Mouse (Mus musculus): Measurements from ENCODE around the gene Ywhah. TPM values are rescaled to one million over a fixed set of nuclear protein-coding genes. Genes with fewer than 3 reads are reported as not detected.

Ywhah gene
- polyA plus RNA-seq, 1 experiment: 484 TPM

DNA sequence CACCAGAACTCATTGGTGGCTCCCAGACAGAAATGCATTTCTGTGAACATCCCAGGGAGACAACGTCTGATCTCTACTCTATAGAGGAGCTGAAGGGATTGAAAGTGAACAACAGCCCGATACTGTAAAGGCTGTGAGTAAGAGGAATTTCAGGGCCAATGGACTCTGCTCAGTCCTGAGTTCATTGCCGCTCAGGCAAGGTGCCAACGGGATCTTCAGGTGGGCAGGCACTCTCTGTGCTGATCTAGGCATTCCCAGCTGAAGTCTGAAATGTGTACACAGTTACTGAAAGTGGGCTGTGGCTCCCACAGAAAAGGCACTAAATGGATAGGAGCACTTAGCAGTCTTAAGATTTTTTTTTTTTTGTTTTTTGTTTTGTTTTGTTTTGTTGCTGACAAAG is 19.8 kb upstream of the Ywhah start:
- TF ChIP-seq CTCF (IDR thresholded peaks at IDR 0.05; ENCODE audit: borderline replicate concordance, extremely low read depth, insufficient read depth, insufficient read length): no peak
- no peak for TF ChIP-seq POLR2A (IDR thresholded peaks at IDR 0.05; ENCODE audit: borderline replicate concordance, extremely low read depth, insufficient read depth, insufficient read length, poor library complexity, severe bottlenecking)

DNA sequence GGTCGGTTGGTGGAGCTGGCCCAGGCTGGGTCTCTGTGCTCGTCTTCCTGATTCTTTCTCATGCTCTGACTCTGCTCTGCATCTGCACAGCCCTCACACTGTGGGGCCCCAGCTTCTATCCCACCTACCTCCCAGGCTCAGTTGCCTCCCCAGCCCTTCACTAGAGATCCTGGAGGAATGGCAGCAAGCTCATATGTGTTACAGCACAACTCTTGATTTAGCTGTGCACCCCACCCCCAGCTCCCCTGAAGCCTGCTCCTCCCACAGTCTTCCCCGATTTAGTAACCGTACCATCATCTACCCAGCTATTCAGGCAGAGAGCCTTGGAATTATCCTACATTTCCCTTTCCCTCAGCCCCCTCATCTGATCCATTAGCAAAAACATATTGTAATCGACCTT is 17.5 kb upstream of the Ywhah start:
- no peak for DNase-seq (ENCODE audit: low read depth)
- TF ChIP-seq CTCF (IDR thresholded peaks at IDR 0.05; ENCODE audit: borderline replicate concordance, extremely low read depth, insufficient read depth, insufficient read length) (no peak), POLR2A (IDR thresholded peaks at IDR 0.05; ENCODE audit: borderline replicate concordance, extremely low read depth, insufficient read depth, insufficient read length, poor library complexity, severe bottlenecking) (no peak)

More for the DNA sequence above, 19.8 kb upstream of the Ywhah start:
- no peak for DNase-seq (ENCODE audit: low read depth)

DNA sequence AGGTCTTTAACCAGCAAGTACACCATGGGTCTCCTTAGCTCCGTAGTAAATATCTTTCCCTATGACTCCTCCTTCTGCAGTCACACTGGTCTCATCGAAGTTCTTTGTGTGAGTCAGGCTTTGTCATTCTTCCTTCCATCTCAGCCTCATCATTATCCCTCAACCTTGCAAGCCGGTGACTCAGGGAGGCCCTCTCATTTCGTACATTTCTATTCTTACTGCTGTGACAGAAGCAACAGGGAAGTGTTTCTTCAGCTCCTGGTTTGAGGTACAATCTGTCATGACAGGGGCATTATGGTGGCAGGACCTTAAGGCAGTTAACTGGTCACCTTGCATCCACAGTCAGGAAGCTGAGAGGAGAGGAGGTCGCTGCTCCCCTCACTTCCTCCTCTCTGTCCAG is 15.8 kb upstream of the Ywhah start:
- TF ChIP-seq CTCF (IDR thresholded peaks at IDR 0.05; ENCODE audit: borderline replicate concordance, extremely low read depth, insufficient read depth, insufficient read length): no peak
- no peak for TF ChIP-seq POLR2A (IDR thresholded peaks at IDR 0.05; ENCODE audit: borderline replicate concordance, extremely low read depth, insufficient read depth, insufficient read length, poor library complexity, severe bottlenecking)

DNA sequence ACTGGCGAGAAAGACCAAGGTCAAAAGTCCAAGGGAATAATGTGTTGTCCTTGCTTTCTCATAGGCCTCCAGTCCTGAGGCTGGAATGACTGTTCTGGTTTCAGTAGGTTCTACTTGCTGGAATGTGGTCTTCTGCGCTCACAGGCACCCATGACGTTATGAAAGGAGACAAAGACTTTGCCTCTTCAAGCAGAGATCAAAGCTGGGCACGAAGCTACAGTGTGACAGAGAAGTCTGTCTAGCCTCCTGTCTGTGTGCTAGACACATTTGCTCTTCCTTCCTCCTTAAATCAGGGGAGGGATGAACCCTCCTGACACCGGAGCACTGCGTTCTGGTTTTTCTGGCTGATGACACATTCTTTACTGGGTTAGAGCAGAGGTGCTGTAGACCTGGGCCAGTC is 15.1 kb upstream of the Ywhah start:
- TF ChIP-seq POLR2A (IDR thresholded peaks at IDR 0.05; ENCODE audit: borderline replicate concordance, extremely low read depth, insufficient read depth, insufficient read length, poor library complexity, severe bottlenecking) (no peak), CTCF (IDR thresholded peaks at IDR 0.05; ENCODE audit: borderline replicate concordance, extremely low read depth, insufficient read depth, insufficient read length) (no peak)
- DNase-seq (ENCODE audit: low read depth): no peak

More for the DNA sequence above, 15.8 kb upstream of the Ywhah start:
- DNase-seq (ENCODE audit: low read depth): no peak

DNA sequence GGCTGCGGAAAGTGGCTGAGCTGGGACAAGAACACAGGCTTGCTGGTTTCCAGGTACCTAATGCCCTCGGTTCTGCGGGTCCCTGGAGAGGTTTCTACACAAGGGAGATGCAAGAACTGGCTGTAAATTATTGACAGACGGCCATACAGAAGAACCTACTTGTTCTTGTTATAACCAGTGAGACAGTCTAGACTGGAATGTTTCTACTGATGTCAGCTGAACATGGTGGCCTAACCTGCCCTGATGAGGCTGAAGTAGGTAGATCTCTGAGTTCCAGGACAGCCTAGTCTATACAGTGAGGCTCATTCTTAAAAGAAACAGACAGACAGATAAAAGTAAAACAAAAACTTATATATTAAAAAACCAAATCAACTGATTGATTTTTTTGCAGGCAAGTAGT is 14.5 kb upstream of the Ywhah start:
- TF ChIP-seq CTCF (IDR thresholded peaks at IDR 0.05; ENCODE audit: borderline replicate concordance, extremely low read depth, insufficient read depth, insufficient read length): no peak
- no peak for TF ChIP-seq POLR2A (IDR thresholded peaks at IDR 0.05; ENCODE audit: borderline replicate concordance, extremely low read depth, insufficient read depth, insufficient read length, poor library complexity, severe bottlenecking)
- no peak for DNase-seq (ENCODE audit: low read depth)

DNA sequence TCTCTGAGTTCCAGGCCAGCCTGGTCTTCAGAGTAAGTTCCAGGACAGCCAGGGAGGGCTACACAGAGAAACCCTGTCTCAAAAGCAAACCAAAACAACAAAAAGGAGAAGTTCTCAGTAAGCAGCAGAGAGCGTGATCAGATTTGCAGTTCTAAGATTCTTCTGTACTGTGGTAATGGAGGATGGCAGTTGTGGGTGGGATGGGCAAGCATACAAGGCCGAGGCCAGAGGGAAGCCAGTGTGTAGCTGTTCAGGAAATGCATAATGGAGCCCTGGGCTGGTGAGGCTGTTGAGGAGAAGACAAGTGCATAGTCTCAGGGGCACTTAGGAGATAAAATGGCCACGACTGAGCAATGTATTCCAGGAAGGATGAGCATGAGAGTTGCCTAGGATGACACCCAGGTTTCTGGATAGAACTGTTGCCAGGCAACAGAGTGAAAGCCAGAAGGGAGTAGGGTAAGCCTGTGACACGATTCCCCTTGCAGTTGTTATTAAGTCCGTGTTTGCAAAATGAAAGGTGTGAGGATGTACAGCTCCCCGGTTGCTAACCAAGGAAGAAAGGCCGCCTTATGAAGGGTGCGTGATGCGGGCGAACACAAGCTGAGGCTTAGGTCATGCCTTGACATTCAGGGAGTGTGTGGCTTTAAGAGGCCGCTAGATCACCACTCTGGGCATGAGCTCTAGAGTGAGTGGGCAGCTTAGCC is 13.0 kb upstream of the Ywhah start:
- TF ChIP-seq CTCF (IDR thresholded peaks at IDR 0.05; ENCODE audit: borderline replicate concordance, extremely low read depth, insufficient read depth, insufficient read length): no peak
- TF ChIP-seq POLR2A (IDR thresholded peaks at IDR 0.05; ENCODE audit: borderline replicate concordance, extremely low read depth, insufficient read depth, insufficient read length, poor library complexity, severe bottlenecking): no peak
- DNase-seq (ENCODE audit: low read depth): peak; percentile 67

DNA sequence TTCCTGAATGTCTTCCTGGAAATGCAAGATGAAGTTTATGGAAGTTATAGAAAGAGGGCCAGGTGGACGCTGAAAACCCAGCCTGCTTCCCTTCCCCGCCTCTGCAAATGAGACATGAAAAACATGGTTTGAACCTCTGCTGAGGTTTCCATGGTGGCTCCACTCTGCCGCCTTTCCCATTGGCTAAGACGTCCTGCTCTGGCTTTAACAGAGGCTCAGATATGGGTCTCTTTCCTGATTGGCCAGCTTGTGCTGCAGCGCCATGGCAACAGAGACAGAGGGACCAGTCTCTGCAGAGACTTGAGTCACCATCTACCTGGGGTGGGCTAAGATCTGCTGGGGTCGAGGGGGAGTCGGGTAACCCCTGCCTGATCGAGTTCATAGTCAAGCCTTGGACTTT is 11.9 kb upstream of the Ywhah start:
- TF ChIP-seq POLR2A (IDR thresholded peaks at IDR 0.05; ENCODE audit: borderline replicate concordance, extremely low read depth, insufficient read depth, insufficient read length, poor library complexity, severe bottlenecking) (no peak), CTCF (IDR thresholded peaks at IDR 0.05; ENCODE audit: borderline replicate concordance, extremely low read depth, insufficient read depth, insufficient read length) (no peak)
- DNase-seq (ENCODE audit: low read depth): peak; percentile 83

DNA sequence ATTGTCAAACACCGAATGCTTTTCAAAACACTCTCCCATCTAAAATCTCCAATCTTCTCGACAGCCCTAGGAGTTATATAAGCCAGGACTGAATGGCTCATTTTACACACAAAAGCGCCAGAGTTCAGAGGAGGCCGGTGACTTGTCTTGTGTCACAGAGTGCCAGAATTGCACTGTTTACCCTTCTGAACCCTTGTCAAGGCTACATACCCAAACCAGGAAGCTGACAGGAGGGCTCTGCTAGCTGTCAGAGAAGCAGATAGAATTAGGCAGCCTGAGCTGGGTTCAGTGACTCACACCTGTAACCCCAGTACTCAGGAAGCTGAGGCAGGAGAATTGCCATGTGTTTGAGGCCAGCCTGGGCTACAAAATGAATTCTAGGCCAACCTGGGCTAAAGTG is 11.2 kb upstream of the Ywhah start:
- TF ChIP-seq POLR2A (IDR thresholded peaks at IDR 0.05; ENCODE audit: borderline replicate concordance, extremely low read depth, insufficient read depth, insufficient read length, poor library complexity, severe bottlenecking): no peak
- no peak for TF ChIP-seq CTCF (IDR thresholded peaks at IDR 0.05; ENCODE audit: borderline replicate concordance, extremely low read depth, insufficient read depth, insufficient read length)
- DNase-seq (ENCODE audit: low read depth): no peak

DNA sequence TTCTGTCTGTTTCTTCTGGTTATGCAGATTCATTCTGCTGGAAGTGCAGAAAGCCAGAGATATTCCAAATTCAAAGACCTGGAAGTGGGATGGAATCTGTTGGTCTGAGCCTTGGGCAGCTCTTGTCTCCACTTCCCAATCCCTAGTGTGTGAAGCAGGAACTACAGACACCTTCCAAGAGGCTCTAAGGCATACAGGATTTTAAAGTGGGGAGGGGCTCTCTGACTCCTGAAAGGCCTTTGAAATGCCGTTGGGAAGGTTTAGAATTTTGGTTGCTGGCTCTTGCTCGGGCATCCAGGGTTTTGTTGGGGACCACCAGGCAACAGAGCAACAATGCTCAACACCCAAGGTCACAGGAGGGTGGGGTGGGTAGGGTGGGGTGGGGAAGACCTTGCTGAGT is 9.3 kb upstream of the Ywhah start:
- DNase-seq (ENCODE audit: low read depth): no peak
- no peak for TF ChIP-seq CTCF (IDR thresholded peaks at IDR 0.05; ENCODE audit: borderline replicate concordance, extremely low read depth, insufficient read depth, insufficient read length)
- no peak for TF ChIP-seq POLR2A (IDR thresholded peaks at IDR 0.05; ENCODE audit: borderline replicate concordance, extremely low read depth, insufficient read depth, insufficient read length, poor library complexity, severe bottlenecking)

DNA sequence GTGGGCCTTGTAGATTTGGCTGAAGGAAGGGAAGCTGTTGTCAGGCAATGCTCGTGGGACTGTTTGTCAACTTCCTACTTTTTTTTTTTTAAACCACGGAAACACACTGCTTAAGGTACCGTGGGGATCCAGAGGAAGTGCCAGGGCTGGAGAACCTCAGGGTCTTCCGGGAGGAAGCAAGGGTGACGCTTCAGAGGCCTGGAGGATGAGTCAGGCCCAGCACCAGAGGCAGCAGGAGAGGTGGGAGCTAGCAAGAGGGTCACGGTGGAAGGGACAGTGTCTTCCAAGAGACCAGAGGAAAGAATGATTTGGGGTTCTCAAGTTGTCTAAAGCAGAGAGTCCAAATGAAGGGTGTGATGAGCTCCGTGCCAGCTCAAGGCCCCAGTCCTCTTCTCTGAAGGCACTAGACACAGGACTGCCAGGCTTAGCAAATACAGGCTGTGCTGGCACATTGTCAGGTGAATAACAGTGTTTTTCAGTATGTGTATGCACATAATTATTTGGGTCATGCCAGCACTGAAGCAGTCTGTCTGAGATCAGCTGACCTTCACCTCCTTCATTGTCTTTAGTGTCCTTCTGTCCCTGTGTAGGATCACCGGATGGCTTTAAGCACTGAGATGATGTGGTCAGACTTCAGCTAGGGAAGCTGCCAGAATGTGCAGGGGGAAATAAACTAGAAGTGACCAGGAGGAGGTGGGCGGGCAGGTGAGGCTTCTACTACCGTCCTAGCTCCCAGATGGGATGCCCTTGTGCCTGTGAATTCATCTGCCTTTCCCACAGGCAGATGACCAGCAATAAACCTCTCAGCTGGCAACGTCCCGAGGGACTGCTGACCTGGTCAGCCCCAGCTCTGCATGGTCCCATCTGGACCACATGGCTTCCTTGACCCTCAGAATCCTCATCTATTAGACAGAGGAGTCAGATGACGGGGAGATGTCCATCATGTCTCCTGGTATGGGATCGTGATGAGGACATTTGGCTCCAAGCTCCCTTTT is 8.5 kb upstream of the Ywhah start:
- TF ChIP-seq POLR2A (IDR thresholded peaks at IDR 0.05; ENCODE audit: borderline replicate concordance, extremely low read depth, insufficient read depth, insufficient read length, poor library complexity, severe bottlenecking): no peak
- TF ChIP-seq CTCF (IDR thresholded peaks at IDR 0.05; ENCODE audit: borderline replicate concordance, extremely low read depth, insufficient read depth, insufficient read length): no peak
- no peak for DNase-seq (ENCODE audit: low read depth)

Data from brain, embryonic 14.5 days (tissue).